Mouse (Mus musculus): ENCODE measurements around the gene Rsph14. TPM values are rescaled to one million over a fixed set of nuclear protein-coding genes. Genes with fewer than 3 reads are reported as not detected.
"Not testable (repeated sequence)": the region's sequence is repeated elsewhere in the genome, so short reads cannot be mapped to it uniquely, and the experiment has no call there.

Rsph14 gene
- polyA plus RNA-seq, 1 experiment from 2014 or later = not detected

DNA sequence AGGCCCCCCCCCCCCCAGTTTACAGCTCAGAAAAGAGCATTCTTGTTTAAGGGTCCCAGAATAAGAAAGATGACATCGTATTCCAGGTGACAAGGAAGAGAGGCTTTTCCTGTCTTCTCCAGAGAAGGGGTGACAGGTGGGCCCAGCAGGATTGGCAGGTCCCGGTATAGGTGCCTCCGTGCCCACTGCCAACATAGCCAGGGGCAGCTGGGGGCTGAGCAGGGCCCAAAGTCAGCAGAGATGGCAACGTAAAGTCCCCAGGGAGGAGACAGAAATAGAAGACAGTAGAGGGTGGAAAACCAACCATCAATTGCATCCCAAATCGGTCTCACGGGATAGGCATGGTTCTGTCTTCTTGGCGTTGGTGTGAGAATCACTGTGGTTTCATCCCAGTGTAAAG is 16.3 kb upstream of the Rsph14 start:
- WGBS = 94% methylated on average over 7 of the region's 7 CpGs
- Histone ChIP-seq H3K36me3 (peaks cover 10% of the 10 kb centered on the region), H3K27ac (replicated peaks) (no peak overlapping the region), H3K27me3 (ENCODE audit: low read depth, poor library complexity, severe bottlenecking) (no peaks in the 10 kb centered on the region; the same call in 1 of the 2 replicates), H3K4me3 (no peak overlapping the region), H3K9me3 (replicated peaks) (no peaks in the 10 kb centered on the region), H3K4me1 (peaks cover 19% of the 10 kb centered on the region)
- no peak for DNase-seq (ENCODE audit: low spot score)

DNA sequence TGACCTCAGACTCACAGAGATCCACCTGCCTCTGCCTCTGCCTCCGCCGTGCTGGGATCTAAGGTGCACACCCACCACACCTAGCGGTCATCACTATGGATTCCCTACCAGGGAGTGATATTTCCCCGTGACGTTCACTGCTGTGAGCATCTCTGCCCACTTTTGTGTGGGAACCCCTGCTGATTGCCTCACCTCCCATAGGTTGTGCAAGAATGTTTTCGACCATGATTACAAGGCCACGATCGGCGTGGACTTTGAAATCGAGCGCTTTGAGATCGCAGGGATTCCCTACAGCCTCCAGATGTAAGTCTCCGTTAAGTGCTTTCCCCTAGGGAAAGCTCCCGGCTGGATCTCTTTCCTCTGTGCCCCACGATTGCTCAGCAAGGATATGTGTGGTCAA is 13.4 kb upstream of the Rsph14 start:
- no peak overlapping the region for H3K4me3 ChIP-seq
- no peaks in the 10 kb centered on the region for H3K9me3 ChIP-seq (replicated peaks)
- no peak overlapping the region for H3K27ac ChIP-seq (replicated peaks)
- peaks cover 24% of the 10 kb centered on the region for H3K4me1 ChIP-seq
- DNase-seq (ENCODE audit: low spot score) = no peak
- peaks cover 10% of the 10 kb centered on the region for H3K36me3 ChIP-seq
- WGBS = 92% methylated on average over 15 of the region's 15 CpGs
- H3K27me3 ChIP-seq (ENCODE audit: low read depth, poor library complexity, severe bottlenecking) = no peaks in the 10 kb centered on the region; the same call in 1 of the 2 replicates

DNA sequence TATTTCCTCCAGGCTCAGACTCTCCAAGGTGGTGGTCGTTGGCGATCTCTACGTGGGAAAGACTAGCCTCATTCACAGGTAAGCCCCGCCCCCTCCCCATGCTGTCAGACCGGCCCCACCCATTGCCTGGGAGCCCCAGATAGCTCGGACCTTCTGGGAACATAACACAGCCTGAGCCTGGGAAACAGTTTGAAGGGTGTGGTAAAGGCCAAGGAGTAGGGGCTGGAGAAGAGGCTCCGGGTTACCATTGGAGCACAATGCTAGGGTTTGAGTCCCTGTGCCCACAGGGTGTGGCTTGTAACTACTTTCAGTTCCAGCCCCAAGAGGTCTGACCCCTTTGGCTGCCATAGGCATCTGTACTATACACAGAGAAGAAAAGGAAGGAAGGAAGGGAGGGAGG is 12.1 kb upstream of the Rsph14 start:
- DNase-seq (ENCODE audit: low spot score) = no peak
- H3K9me3 ChIP-seq (replicated peaks) = no peaks in the 10 kb centered on the region
- WGBS = 41% methylated on average over 7 of the region's 7 CpGs
- no peaks in the 10 kb centered on the region for H3K27me3 ChIP-seq (ENCODE audit: low read depth, poor library complexity, severe bottlenecking)
- H3K27ac ChIP-seq (replicated peaks) = 0 out of 2 replicates have a peak overlapping the region, but pooled peaks have one; percentile 13
- peaks cover 10% of the 10 kb centered on the region for H3K36me3 ChIP-seq
- peaks cover 21% of the 10 kb centered on the region for H3K4me1 ChIP-seq
- H3K4me3 ChIP-seq = no peak overlapping the region

DNA sequence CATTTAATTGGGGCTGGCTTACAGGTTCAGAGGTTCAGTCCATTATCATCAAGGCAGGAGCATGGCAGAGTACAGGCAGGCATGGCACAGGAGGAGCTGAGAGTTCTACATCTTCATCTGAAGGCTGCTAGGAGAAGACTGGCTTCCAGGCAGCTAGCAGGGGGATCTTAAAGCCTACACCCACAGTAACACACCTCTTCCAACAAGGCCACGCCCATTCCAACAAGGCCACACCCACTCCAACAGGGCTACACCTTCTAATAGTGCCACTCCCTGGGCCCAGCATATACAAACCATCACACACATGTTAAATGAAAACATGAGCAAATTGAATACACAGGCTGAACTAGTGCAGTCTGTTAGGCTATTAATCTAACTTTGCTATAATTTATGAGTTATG is 9.7 kb upstream of the Rsph14 start:
- H3K36me3 ChIP-seq; H3K27me3 ChIP-seq (ENCODE audit: low read depth, poor library complexity, severe bottlenecking); H3K4me3 ChIP-seq; H3K27ac ChIP-seq (replicated peaks); H3K9me3 ChIP-seq (replicated peaks); DNase-seq (ENCODE audit: low spot score): not testable (repeated sequence)
- 17% methylated on average over 1 of the region's 1 CpGs for WGBS
- H3K4me1 ChIP-seq = peaks cover 34% of the 10 kb centered on the region

DNA sequence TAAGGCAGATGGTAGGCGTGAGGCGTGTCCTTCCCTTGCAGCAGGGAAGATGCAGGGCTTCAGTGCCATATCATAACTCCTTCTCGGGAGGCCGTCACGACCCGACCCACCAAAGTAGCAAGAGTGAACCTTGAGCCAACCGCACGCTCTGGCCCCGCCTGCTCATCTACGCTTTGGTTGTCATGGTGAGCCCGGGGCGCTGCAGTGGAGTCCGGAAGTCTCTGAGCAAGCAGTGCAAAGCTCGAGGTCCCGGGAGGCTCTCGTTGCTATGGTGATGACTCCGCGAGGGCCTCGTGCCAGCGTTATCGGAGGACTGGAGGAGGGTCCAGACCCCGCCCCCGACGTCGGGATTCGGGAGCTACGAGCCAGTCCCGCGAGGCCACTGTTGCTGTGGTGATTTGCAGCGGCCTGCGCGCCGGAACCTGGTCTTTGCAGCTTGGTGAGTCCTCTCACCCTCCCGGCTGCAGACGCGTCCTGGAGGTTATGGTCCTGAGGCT is 4.5 kb upstream of the Rsph14 start, which contains the start of gene Rab36:
Gene Rab36 (plus strand): TSS at position 176 of the 497 bp plus-strand sequence.
- no peaks in the 10 kb centered on the region for H3K9me3 ChIP-seq (replicated peaks)
- under 1% methylated on average over 36 of the region's 36 CpGs for WGBS
- peaks cover 10% of the 10 kb centered on the region; the same call in 1 of the 2 replicates for H3K27me3 ChIP-seq (ENCODE audit: low read depth, poor library complexity, severe bottlenecking)
- peak; percentile 99 for DNase-seq (ENCODE audit: low spot score)
- peak within 1 kb of the TSS; percentile 59 for H3K4me3 ChIP-seq
- H3K36me3 ChIP-seq = no peaks in the 10 kb centered on the region
- H3K4me1 ChIP-seq = peaks cover 45% of the 10 kb centered on the region
- peak within 1 kb of the TSS; percentile 89 for H3K27ac ChIP-seq (replicated peaks)

DNA sequence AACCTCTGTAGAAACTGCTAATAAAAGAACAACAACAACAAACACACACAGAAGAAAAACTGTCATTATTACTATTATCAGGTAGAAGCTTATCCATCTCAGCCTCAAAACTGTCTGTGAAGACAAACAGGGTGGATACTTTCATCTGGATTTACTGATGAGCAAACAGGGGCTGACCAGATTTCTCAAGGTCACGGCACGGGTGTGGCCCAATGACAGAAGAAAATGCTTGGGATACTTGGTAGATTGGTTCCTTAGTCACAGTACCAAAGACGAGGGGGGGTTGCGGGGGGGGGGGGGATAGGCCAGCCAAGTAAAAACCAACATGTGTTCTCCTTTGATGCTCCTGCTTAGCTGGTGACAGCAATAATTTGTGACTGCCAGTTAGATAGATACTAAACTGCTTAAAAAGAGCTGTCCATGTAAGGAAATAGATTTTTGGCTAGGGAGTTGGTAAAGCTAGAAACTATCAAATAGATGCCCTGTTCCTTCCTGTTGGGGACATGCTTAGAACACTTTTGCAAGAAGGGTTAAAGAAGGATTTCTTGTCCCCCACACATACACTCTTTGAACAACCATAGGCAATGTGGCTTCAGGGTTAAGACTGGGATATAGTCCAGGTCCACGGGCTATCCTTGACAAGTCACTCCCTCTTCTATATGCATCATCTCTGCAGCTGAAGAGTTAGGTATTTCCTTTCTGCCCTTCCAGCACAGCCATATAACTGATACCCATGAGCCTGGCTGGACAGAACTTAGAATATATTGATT is 856 bp downstream of the Rsph14 start:
- Histone ChIP-seq H3K4me1 (peaks cover 27% of the 10 kb centered on the region), H3K36me3 (no peaks in the 10 kb centered on the region), H3K27ac (replicated peaks) (no peak overlapping the region), H3K27me3 (ENCODE audit: low read depth, poor library complexity, severe bottlenecking) (peaks cover 10% of the 10 kb centered on the region; the same call in 1 of the 2 replicates), H3K4me3 (no peak overlapping the region), H3K9me3 (replicated peaks) (no peaks in the 10 kb centered on the region)
- DNase-seq (ENCODE audit: low spot score) = no peak
- 83% methylated on average over 5 of the region's 5 CpGs for WGBS

DNA sequence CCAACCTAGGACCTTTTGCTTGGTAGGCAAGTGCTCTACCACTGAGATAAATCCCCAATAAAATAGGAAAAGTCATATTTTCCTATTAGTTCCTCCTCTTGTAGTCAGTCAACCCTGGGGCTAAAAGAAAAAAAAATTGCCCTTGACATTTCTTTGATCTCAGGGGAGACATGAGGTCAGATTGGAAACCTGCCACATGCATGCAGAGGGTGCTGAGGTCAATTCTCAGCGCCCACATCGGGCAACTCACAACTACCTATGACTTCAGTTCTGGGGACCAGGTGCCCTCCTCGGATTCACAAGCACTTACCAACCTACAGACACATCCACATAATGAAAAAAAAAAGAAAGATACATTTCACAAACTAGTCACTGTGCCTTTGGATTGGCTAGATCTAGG is 2.2 kb downstream of the Rsph14 start:
- H3K36me3 ChIP-seq = no peaks in the 10 kb centered on the region
- DNase-seq (ENCODE audit: low spot score) = no peak
- no peak overlapping the region for H3K4me3 ChIP-seq
- no peak overlapping the region for H3K27ac ChIP-seq (replicated peaks)
- H3K27me3 ChIP-seq (ENCODE audit: low read depth, poor library complexity, severe bottlenecking) = 0 out of 2 replicates have a peak, but pooled peaks cover under 1% of the 10 kb centered on the region
- 81% methylated on average over 3 of the region's 3 CpGs for WGBS
- no peaks in the 10 kb centered on the region for H3K9me3 ChIP-seq (replicated peaks)
- H3K4me1 ChIP-seq = peaks cover 22% of the 10 kb centered on the region

DNA sequence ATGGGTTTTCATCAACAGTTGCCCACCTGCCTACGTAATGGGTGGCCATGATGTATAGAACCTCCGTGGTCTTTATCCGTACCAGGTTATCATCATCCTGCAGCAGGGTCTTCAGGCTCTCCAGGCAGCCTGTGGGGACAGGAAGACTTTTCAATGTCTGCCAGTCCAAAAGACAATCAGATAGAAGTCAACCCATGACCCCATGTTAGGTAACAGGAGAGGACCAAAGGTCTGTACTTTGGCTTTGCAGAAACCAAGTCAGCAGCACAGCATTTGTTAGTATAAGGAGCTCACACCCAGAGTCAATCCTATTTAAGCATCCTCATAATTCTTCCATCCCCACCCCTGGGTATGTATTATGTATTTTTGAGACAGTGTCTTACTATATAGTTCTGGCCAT is 2.7 kb downstream of the Rsph14 start:
- H3K27ac ChIP-seq (replicated peaks) = no peak overlapping the region

DNA sequence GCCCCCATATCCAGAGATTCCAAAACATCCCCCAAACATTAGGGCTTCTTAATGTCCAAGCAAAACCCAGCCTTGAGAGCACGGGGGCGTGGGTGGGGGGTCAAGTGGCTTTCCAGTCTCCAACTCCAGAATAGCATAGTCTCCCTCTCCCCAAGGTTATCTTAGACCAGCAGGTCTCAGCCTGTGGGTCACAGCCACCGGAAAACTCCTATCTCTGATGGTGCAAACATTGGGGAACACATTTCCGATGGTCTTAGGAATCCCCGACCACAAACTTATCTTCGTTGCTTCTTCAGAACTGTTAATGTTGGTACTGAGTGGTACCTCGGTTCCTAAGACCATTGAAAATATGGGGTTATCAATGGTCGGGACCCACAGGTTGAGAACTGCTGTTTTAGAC is 3.6 kb downstream of the Rsph14 start:
- Histone ChIP-seq H3K36me3 (no peaks in the 10 kb centered on the region), H3K27me3 (ENCODE audit: low read depth, poor library complexity, severe bottlenecking) (no peaks in the 10 kb centered on the region)
- 86% methylated on average over 8 of the region's 8 CpGs for WGBS

More for the DNA sequence above, 2.7 kb downstream of the Rsph14 start:
- WGBS = 92% methylated on average over 3 of the region's 3 CpGs
- DNase-seq (ENCODE audit: low spot score) = no peak
- no peak overlapping the region for H3K4me3 ChIP-seq
- H3K36me3 ChIP-seq = no peaks in the 10 kb centered on the region
- peaks cover 21% of the 10 kb centered on the region for H3K4me1 ChIP-seq
- H3K27me3 ChIP-seq (ENCODE audit: low read depth, poor library complexity, severe bottlenecking) = no peaks in the 10 kb centered on the region
- H3K9me3 ChIP-seq (replicated peaks) = no peaks in the 10 kb centered on the region

DNA sequence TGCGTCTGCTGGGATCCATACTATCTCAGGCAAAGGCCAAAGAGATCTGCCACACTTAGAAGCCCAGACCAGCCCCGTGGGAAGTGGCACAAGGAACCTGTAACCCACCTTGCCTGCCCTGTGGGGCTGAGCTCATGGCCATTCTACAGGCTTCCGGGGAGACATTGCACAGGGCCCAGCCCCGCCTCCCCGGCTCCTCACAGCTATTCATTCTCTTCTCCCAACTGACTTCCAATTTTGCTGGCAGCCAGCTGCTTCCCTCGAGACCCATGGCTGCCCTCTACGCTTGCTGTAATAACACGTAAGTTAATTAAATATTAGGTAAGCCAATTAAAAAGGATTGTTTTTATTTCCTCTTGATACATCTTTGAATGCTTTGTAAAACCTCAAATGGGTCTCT is 5.9 kb downstream of the Rsph14 start:
- Histone ChIP-seq H3K4me1 (no peaks in the 10 kb centered on the region), H3K27ac (replicated peaks) (no peak overlapping the region), H3K27me3 (ENCODE audit: low read depth, poor library complexity, severe bottlenecking) (no peaks in the 10 kb centered on the region), H3K4me3 (no peak overlapping the region), H3K9me3 (replicated peaks) (no peaks in the 10 kb centered on the region; the same call in 1 of the 2 replicates), H3K36me3 (no peaks in the 10 kb centered on the region)
- 72% methylated on average over 8 of the region's 8 CpGs for WGBS
- no peak for DNase-seq (ENCODE audit: low spot score)

More for the DNA sequence above, 3.6 kb downstream of the Rsph14 start:
- Histone ChIP-seq H3K27ac (replicated peaks) (no peak overlapping the region), H3K9me3 (replicated peaks) (no peaks in the 10 kb centered on the region), H3K4me1 (peaks cover 17% of the 10 kb centered on the region), H3K4me3 (no peak overlapping the region)
- no peak for DNase-seq (ENCODE audit: low spot score)

DNA sequence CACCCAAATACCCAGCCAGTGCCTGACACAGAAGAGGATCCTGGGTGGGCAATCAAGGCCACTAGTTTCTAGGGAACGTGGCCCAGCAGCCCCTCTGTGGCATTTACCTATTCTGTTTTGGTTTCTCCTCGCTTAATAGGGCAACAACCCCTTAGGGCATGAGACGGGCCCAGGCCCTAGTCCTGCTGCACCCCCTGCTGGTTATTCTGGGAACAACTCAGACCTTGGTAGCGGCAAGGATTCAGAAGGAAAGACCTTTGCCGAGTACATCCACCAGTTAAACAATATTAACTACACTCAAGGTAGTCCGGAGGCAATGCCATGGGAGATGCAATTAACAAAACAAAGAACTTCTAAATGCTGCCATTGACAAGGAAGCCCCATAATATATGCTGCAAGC is 11.2 kb downstream of the Rsph14 start:
- Histone ChIP-seq H3K4me1 (peaks cover 7% of the 10 kb centered on the region; the same call in 1 of the 2 replicates), H3K9me3 (replicated peaks) (no peaks in the 10 kb centered on the region; the same call in 1 of the 2 replicates), H3K4me3 (no peak overlapping the region), H3K27ac (replicated peaks) (no peak overlapping the region), H3K27me3 (ENCODE audit: low read depth, poor library complexity, severe bottlenecking) (no peaks in the 10 kb centered on the region), H3K36me3 (no peaks in the 10 kb centered on the region)
- 25% methylated on average over 6 of the region's 6 CpGs for WGBS
- DNase-seq (ENCODE audit: low spot score) = peak; percentile 70

DNA sequence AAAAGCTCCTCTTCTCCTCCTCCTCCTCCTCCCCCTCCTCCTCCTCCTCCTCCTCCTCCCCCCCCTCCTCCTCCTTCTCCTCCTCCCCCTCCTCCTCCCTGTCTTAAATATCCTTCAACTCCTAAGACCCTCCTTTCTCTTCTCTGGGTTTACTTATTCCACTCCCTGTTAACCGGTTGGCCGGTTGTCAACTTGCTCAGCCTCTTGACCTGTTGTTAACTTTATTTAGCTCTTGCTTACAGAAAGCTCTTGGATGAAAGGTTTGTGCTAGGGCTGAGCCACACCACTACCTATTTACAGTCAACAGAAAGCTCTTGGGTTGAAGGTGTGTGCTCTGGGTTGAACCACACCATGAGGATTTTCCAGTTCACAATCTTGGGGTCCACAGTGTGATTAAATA is 12.1 kb downstream of the Rsph14 start:
- 66% methylated on average over 2 of the region's 2 CpGs for WGBS
- H3K4me3 ChIP-seq = no peak overlapping the region
- H3K27me3 ChIP-seq (ENCODE audit: low read depth, poor library complexity, severe bottlenecking) = no peaks in the 10 kb centered on the region
- H3K27ac ChIP-seq (replicated peaks) = no peak overlapping the region
- peaks cover 3% of the 10 kb centered on the region; the same call in 1 of the 2 replicates for H3K36me3 ChIP-seq
- no peaks in the 10 kb centered on the region; the same call in 1 of the 2 replicates for H3K9me3 ChIP-seq (replicated peaks)
- H3K4me1 ChIP-seq = peaks cover 10% of the 10 kb centered on the region
- DNase-seq (ENCODE audit: low spot score) = no peak

DNA sequence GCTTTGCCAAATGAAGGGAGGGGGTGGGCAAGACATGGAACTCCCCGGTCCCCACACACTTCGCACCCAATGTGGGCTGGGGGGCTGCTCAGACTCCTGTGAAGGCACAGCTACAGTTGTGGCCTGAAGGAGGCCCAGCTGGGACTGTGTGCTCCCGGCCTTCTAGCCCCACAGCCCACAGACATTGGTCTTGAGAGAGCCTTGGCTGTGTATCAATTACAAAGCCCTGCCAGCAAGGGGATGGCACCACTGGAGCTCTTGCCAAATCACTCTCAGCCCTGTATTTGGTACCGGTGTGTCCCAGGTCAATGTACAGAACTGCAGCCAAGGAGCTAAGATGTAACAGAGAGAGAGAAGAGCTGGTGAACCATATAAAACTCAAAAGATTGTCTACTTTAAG is 15.9 kb downstream of the Rsph14 start:
- H3K4me3 ChIP-seq = no peak overlapping the region
- WGBS = 92% methylated on average over 4 of the region's 4 CpGs
- peaks cover 13% of the 10 kb centered on the region for H3K4me1 ChIP-seq
- DNase-seq (ENCODE audit: low spot score) = no peak
- peaks cover 6% of the 10 kb centered on the region; the same call in 1 of the 2 replicates for H3K36me3 ChIP-seq
- no peaks in the 10 kb centered on the region for H3K9me3 ChIP-seq (replicated peaks)
- no peak overlapping the region for H3K27ac ChIP-seq (replicated peaks)
- H3K27me3 ChIP-seq (ENCODE audit: low read depth, poor library complexity, severe bottlenecking) = no peaks in the 10 kb centered on the region
